Mouse (Mus musculus) spleen, embryonic (tissue): Measurements from ENCODE around the gene Ndufaf3.

Experiments
- CTCF ChIA-PET: fragments of 350-600 bp; sonication (Branson Sonifier 250); formaldehyde crosslinking; loops from one replicate; lab custom pipeline; 2022; lab: Charles Lee

Ndufaf3 gene

DNA sequence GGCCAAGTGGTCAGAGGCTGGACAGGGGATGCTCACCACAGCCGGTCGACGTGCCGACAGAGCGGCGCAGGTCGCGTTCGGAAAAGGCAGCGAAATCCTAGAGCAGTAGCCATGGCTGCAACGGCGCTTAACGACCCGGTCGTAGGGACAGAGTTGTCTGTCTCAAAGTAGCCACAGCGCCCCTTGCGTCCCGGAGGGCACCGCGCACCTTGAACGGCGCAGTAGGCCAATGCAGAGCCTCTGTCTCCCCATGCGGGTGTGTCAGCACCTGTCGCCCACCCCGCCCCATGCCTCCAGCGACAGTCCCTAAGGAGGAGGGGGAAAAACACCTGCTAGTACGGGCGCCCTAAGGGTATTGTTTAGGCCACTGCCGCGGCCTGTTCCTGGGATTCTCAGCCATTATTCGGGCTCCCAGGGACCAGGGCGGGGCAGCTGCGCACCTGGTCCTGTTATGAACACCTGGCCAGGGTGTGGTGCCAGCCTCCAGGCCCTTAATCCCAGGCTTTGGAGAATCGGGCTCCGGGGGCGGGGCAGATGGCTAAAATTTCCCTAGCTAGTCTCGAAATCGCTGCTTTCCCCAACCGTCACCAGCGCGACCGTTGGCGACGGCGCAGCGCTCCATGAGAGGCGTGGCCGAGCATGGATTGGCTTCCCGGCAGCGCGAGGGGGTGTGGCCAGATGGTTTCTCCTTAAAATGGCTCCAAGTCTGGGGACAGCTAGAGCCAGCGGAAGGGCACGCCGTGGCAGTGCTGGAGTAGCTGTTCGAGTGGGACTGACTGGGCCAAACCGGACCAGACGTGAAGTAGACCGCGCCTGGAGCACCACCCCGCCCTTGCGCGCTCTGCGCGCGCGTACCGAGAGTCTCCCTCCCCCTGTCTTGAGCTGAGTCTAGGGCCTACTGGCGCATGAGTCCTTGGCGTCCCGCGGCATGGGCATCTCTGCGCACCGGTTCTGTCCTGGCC, at the start of gene Ndufaf3:
TSS of gene Ndufaf3 (minus strand) at position 620 of the 962 bp plus-strand sequence.
- CTCF ChIA-PET = interaction anchor here (0.5 to 0.6 kb wide), 3 partner anchors 36 to 1017 kb away, joined by 3 to 7 read pairs (median 3); no protein-coding TSS in a partner anchor

DNA sequence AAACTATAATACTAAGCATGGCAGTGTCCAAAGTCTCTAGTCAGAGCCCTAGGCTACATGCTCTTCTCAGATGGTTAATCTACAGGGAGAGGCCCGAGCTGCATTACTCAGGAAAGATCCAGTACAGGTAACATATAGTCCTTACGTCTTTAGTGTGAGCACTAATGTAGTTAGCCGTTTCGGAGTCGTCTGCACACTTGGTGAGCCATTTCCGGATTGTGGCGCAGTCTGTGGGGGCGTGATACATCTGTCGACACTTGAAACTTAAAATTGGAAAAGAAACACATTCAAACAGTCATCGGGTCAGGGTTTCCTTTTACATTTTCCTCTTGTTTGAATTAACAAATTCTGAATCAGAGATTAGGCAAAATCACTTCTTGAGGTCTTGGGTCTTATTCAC, 44.3 kb upstream of the Ndufaf3 start:
- CTCF ChIA-PET = no interaction called here

DNA sequence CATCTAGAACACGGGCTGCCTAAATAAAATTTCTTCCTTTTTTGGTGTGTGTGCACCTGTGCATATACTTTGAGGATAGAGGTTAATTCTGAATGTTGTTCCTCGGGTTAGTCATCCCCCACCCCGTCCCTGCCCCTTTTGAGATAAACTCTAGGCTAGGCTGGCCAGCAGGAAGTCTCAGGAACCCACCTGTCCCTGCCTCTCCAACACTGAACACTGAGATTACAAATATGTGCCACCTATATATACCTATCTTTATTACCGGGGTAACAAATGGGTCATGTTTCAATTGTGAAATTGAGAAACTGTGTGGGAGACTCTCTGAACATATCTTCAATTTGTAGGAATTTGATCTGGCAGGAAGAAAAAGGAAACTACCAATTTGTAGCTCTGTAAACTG, 41.7 kb upstream of the Ndufaf3 start:
- CTCF ChIA-PET = no interaction called here

GRCm38 (mm10) chr9:108607929-108608328, 40.7 kb upstream of the Ndufaf3 start:
- CTCF ChIA-PET = interaction anchor here (0.6 kb wide), 1 partner anchor 288 kb away, joined by 4 read pairs; no protein-coding TSS in a partner anchor

DNA sequence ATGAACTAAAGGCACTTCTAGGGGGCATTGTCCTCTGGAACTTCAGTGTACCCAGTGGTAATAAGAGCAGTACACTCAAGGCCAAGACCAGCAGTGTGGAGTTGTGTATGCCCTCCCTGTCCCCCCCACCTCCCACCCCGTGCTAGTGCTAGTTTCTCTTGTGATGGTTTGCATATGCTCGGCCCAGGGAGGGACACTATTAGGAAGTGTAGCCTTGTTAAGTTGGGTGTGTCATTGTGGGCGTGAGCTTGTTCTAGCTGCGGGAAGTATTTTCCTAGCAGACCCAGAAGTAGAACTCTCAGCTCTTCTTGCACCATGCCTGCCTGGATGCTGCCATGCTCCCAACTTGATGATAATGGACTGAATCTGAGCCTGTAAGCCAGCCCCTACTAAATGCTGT, 34.8 kb upstream of the Ndufaf3 start:
- CTCF ChIA-PET = no interaction called here

DNA sequence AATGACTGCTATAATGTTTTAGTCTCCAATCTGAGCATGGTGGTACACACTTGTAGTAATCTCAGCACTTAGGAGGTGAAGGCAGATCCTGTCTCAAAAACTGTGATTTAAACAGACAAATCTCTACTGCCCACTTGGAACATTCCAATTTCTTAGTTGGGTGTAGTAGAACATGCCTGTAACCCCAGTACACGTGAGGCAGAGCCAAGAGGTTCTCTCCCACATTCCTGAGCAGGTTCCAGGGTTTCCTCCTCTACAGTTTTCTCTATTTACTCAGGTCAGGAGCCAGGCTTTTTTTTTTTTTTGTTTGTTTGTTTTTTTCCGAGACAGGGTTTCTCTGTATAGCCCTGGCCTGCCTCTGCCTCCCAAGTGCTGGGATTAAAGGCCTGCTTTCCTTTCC, 32.8 kb upstream of the Ndufaf3 start:
- CTCF ChIA-PET = no interaction called here

DNA sequence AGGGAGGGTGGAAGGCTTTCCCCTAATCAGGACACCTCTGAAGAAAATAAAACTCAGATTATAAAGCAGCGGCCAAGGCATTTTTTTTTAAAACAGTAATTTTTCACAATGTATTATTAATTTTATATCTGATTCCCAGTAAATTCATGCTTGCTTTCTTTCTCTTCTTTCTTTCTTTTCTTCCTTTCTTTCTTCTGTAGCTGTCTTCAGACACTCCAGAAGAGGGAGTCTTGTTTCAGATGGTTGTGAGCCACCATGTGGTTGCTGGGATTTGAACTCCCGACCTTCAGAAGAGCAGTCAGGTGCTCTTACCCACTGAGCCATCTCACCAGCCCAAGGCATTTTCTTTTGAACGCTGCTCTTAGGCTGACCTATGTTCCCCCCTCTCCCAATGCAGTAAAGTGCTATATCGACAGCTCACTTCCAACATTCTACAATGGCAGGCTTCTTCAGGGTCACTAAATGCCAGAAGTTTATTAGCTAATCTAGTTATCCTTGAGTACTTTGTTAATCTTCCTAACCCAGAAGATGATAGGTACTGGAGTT, 31.9 kb upstream of the Ndufaf3 start:
- CTCF ChIA-PET = no interaction called here

GRCm38 (mm10) chr9:108596998-108597764, 29.9 kb upstream of the Ndufaf3 start, which contains the start of gene P4htm:
TSS of gene P4htm (minus strand) at chr9:108597667.
- CTCF ChIA-PET = interaction anchor here (0.7 kb wide), 1 partner anchor 454 kb away, joined by 4 read pairs; no protein-coding TSS in a partner anchor

DNA sequence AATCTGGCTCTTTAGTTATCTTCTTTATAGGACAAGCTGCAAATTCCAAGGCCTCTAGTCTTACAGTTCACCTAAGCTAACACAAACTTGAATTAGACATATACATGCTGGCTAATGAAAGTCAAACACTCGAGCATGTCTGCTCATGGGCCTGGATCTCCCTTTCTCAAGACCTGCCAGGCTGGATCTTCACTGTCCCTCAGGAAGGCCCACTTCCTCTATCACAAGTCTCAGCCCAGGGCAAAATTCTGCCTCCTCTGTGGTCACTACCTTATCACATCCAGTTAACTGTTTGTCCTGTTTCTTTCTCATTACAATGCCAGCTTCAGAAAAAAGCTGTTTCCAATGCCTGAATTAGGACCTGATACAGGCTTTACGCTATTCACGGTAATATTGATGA, 27.1 kb upstream of the Ndufaf3 start:
- CTCF ChIA-PET = no interaction called here

DNA sequence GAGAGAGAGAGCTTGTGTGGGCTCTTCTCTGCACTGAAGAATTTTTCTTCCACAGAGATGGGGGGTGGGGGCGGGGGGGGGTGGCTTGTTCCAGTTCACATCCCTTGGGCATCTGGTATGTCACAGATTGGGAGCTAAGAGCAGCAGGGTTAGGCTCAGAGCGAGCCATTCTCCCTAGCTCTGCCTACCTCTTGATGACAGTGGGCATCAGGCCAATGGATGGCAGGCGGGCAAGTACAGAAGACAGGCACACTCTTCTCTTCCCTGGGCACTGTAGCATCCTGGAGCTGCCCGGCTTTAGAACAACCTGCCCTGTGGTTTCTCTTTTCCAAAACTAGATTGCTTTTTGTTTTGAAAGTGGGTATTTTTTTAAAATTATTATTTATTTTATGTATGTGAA, 24.2 kb upstream of the Ndufaf3 start:
- CTCF ChIA-PET = no interaction called here

GRCm38 (mm10) chr9:108589229-108589628, 22.0 kb upstream of the Ndufaf3 start:
- CTCF ChIA-PET = no interaction called here

GRCm38 (mm10) chr9:108587571-108588180, 20.4 kb upstream of the Ndufaf3 start:
- CTCF ChIA-PET = no interaction called here

- CTCF ChIA-PET = no interaction called here
Measured at GRCm38 (mm10) chr9:108579344-108579690, 12.1 kb upstream of the Ndufaf3 start.

GRCm38 (mm10) chr9:108578545-108579343, 11.5 kb upstream of the Ndufaf3 start, which contains the start of gene Wdr6:
TSS of gene Wdr6 (minus strand) at chr9:108578739.
- CTCF ChIA-PET = no interaction called here

DNA sequence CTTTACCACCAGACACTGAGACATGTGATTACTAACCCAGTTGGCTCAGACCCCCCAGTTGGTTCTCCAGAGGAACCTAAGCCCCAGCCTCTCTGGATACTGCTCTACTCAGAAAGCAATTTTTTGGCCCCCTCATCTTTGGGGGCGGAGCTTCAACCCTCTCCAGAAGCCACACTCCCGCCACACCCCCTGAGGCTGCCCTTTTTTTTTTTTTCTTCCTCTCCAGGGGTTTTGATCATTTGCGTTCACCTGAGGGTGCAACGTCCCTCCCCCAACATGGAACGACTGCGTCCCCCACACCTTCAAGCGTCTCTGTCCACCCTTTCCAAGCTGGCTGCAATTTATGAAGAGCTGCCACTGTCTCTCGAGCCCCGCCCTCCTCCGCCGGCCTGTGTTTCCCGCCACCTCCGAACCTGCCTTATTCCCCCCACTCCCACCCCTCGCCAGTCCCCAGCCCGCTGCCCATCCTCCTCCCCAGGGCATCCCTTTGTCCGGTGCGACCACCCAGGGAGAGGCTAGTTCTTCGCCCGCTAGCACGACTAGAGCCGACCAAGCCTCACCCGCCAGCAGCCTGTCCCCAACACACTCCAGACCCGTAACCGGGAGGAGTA, 10.8 kb upstream of the Ndufaf3 start:
- CTCF ChIA-PET = no interaction called here

- CTCF ChIA-PET = no interaction called here
Measured at GRCm38 (mm10) chr9:108577025-108577424, 9.8 kb upstream of the Ndufaf3 start.

DNA sequence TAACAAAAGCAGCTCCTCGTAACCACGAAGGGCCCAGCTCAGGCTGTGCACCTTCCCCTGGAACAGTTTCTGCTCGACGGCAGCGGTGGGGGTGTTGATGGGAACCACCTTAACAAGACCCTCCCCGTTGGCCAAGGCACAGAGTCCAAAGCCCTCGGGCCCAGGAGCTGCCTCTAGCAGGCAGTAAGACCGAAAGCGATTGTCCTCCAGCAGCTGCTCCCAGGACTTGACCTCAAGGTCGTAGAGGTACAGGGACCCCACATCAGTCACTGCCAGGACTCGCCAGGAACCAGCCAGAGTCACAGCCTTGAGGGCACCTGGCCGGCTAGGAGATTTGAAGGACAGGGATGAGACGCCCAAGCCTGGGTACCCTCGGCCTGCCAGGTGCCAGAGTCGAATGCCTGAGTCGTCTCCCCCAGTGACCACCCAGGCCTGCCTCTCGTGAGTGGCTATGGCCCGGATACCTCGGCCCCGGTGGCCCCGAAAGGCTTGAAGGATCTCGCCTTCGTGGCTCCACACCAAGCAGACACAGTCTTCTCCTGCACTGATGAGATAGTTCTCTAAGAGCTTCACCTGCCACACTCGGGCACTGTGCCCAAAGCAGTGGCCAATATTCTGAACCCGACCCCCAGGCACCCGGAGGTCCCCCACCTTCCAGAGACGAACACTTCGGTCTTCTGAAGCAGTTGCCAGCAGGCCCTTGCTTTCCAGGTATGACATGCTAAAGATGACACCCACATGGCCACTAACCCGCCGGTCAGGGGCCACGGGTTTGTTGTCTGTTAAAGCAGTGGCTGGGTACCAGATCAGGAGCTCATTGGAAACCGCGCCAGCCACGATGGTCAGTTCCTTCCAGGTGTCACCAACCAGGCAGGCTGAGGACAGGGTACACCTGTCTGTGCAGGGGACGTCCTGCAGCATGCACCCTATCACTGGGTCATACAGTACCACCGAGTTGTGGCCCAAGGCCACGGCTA, 8.4 kb upstream of the Ndufaf3 start:
- CTCF ChIA-PET = no interaction called here

DNA sequence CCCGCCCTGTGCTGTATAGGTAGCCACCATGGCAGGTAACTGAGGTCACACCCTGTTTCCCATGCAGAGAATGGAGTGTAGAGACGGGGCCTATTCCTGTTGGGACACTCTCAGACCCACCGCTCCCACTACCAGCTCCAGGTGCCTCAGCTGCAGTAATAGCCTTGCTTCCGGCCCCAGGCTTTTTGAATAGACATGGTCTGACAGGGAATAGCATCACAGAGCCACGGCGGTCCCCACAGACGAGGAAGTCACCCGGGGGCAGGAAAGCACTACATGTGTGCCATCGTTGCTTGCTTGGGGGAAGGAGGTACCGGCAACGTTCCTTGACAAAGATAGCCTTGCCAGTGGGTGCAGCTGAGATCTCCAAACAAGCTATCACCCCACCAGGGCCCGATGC, 7.7 kb upstream of the Ndufaf3 start:
- CTCF ChIA-PET = no interaction called here
